Mouse (Mus musculus) forebrain, postnatal 0 days (tissue): Measurements from ENCODE around the gene Olfr1189. TPM values are rescaled to one million over a fixed set of nuclear protein-coding genes. Genes with fewer than 3 reads are reported as not detected.
"Not testable (repeated sequence)": the region's sequence is repeated elsewhere in the genome, so short reads cannot be mapped to it uniquely, and the experiment has no call there.

ENCODE experiments used
- ATAC-seq: fragments of 200-750 bp; cut with Nextera tagmentation; 2 replicates; pipeline ENCODE4 v1.8.0; 2017; ENCODE audit warnings: mild to moderate bottlenecking, moderate library complexity
- DNase-seq: peaks from one replicate; pipeline ENCODE4 v3.0.0-alpha.2; 2015
- H3K27ac ChIP-seq: fragments of 300-500 bp; sonication (generic); 2 replicates; pipeline ENCODE4 v1.5.1; 2014; ENCODE audit warnings: low read depth, mild to moderate bottlenecking, antibody characterized with exemption, low read length, moderate library complexity, mixed read lengths
- H3K27me3 ChIP-seq: fragments of 300-500 bp; sonication (generic); 2 replicates; pipeline ENCODE4 v1.6.1; 2014; ENCODE audit warnings: mild to moderate bottlenecking, low read length, mixed read lengths; ENCODE audit not compliant: insufficient read depth
- H3K36me3 ChIP-seq: fragments of 300-500 bp; sonication (generic); 2 replicates; pipeline ENCODE4 v1.6.1; 2014; ENCODE audit warnings: mild to moderate bottlenecking, moderate library complexity; ENCODE audit not compliant: insufficient read depth
- H3K4me1 ChIP-seq: fragments of 300-500 bp; sonication (generic); 2 replicates; pipeline ENCODE4 v1.6.1; 2014; ENCODE audit warnings: antibody characterized with exemption; ENCODE audit not compliant: insufficient read depth
- H3K4me2 ChIP-seq: fragments of 300-500 bp; sonication (generic); 2 replicates; pipeline ENCODE4 v1.6.1; 2014; ENCODE audit warnings: low read depth, mild to moderate bottlenecking, moderate library complexity
- H3K4me3 ChIP-seq: fragments of 300-500 bp; sonication (generic); 2 replicates; pipeline ENCODE4 v1.5.1; 2014; ENCODE audit warnings: low read depth, low read length, mixed read lengths
- H3K9ac ChIP-seq: fragments of 300-500 bp; sonication (generic); 2 replicates; pipeline ENCODE4 v1.6.1; 2014; ENCODE audit warnings: mild to moderate bottlenecking
- H3K9me3 ChIP-seq: fragments of 300-500 bp; sonication (generic); 2 replicates; pipeline ENCODE4 v1.6.1; 2016; ENCODE audit warnings: low read length
- CTCF ChIP-seq: sonication (generic); IDR thresholded peaks from 2 replicates; pipeline ENCODE4 v1.5.1; 2016; ENCODE audit warnings: antibody characterized with exemption, control low read depth, low read depth
- whole genome bisulfite sequencing: fragments of 180-500 bp; shearing (Covaris S2); extraction: QIAGEN DNeasy Blood & Tissue Kit; methylation state at CpG from one replicate; pipeline ENCODE4 v1.1.7; 2014; 5-methylcytosine and 5-hydroxymethylcytosine counted together
- polyA plus RNA-seq: library from polyadenylated mRNA; unstranded; fragments of >200 nt; fragmentation: Nextera tagmentation; extraction: Ambion mirVana; gene quantifications from 2 replicates; pipeline ENCODE4 v1.2.1, GENCODE M21; 2015
- total RNA-seq: library from RNA; depleted of rRNA; stranded (reverse); fragments of >200 nt; gene quantifications from 2 replicates; pipeline ENCODE4 v1.2.3, GENCODE M21; 2014; rRNA removed

Olfr1189 gene
- 0.19 TPM in 1 of 2 replicates, not detected in the other for total RNA-seq
- not detected in 2 replicates for polyA plus RNA-seq

- H3K4me3 ChIP-seq: no peak within 1 kb of the TSS
- H3K9ac ChIP-seq: no peak within 1 kb of the TSS
- 0 out of 2 replicates have a peak, but pooled peaks have one; percentile 25 for ATAC-seq
- no peaks in the 10 kb centered on the region for H3K27me3 ChIP-seq
- TF ChIP-seq CTCF: no peak
- no peak for DNase-seq
- no peaks in the 10 kb centered on the region for H3K36me3 ChIP-seq
- H3K4me1 ChIP-seq: no peaks in the 10 kb centered on the region
- H3K27ac ChIP-seq: no peak within 1 kb of the TSS
- no peaks in the 10 kb centered on the region for H3K9me3 ChIP-seq
- no peak within 1 kb of the TSS for H3K4me2 ChIP-seq
Observed at GRCm38 (mm10) chr2:88586154-88586553, at the start of gene Olfr1189. TSS of gene Olfr1189 (plus strand) at chr2:88586454.

GRCm38 (mm10) chr2:88556635-88557034 is 29.6 kb upstream of the Olfr1189 start, which contains the start of gene Olfr1188:
TSS of gene Olfr1188 (plus strand) at chr2:88556935.
- ATAC-seq: no peak
- no peaks in the 10 kb centered on the region for H3K9me3 ChIP-seq
- H3K4me3 ChIP-seq: no peak within 1 kb of the TSS
- no peaks in the 10 kb centered on the region for H3K27me3 ChIP-seq
- H3K9ac ChIP-seq: no peak within 1 kb of the TSS
- no peaks in the 10 kb centered on the region for H3K4me1 ChIP-seq
- TF ChIP-seq CTCF: no peak
- no peak within 1 kb of the TSS for H3K4me2 ChIP-seq
- no peak within 1 kb of the TSS for H3K27ac ChIP-seq
- H3K36me3 ChIP-seq: no peaks in the 10 kb centered on the region
- WGBS: 87% methylated on average over 2 of the region's 2 CpGs
- no peak for DNase-seq

- H3K36me3 ChIP-seq: not testable (repeated sequence)
- 92% methylated on average over 12 of the region's 12 CpGs for WGBS
Observed at GRCm38 (mm10) chr2:88572696-88573095, 13.6 kb upstream of the Olfr1189 start.

GRCm38 (mm10) chr2:88640242-88640641 is 54.0 kb downstream of the Olfr1189 start, which contains the start of gene Olfr1191-ps1:
TSS of gene Olfr1191-ps1 (plus strand) at chr2:88640542.
- not testable (repeated sequence) for H3K9ac ChIP-seq, H3K4me3 ChIP-seq, H3K4me1 ChIP-seq, H3K27ac ChIP-seq, DNase-seq, H3K36me3 ChIP-seq, ATAC-seq, H3K4me2 ChIP-seq, H3K27me3 ChIP-seq, H3K9me3 ChIP-seq
- 89% methylated on average over 1 of the region's 1 CpGs for WGBS

More at GRCm38 (mm10) chr2:88572696-88573095, 13.6 kb upstream of the Olfr1189 start:
- H3K4me3 ChIP-seq, DNase-seq, H3K9me3 ChIP-seq, H3K9ac ChIP-seq, H3K27ac ChIP-seq, H3K27me3 ChIP-seq, ATAC-seq, H3K4me2 ChIP-seq, H3K4me1 ChIP-seq: not testable (repeated sequence)

Other genes starting within 250 kb of the Olfr1189 start
- gene Olfr1176, start 249.7 kb upstream of the Olfr1189 start, total RNA-seq: not detected in 2 replicates
- not detected in 2 replicates for gene Olfr1176, start 249.7 kb upstream of the Olfr1189 start, polyA plus RNA-seq
- not detected in 2 replicates for gene Olfr1177-ps, start 240.0 kb upstream of the Olfr1189 start, total RNA-seq
- gene Olfr1177-ps, start 240.0 kb upstream of the Olfr1189 start, polyA plus RNA-seq: not detected in 2 replicates
- not detected in 2 replicates for gene Olfr1178, start 199.4 kb upstream of the Olfr1189 start, total RNA-seq
- gene Olfr1178, start 199.4 kb upstream of the Olfr1189 start, polyA plus RNA-seq: not detected in 2 replicates
- not detected in 2 replicates for gene Olfr1179, start 180.0 kb upstream of the Olfr1189 start, total RNA-seq
- gene Olfr1179, start 180.0 kb upstream of the Olfr1189 start, polyA plus RNA-seq: not detected in 2 replicates
- not detected in 2 replicates for gene Olfr1180, start 167.3 kb upstream of the Olfr1189 start, total RNA-seq
- not detected in 2 replicates for gene Olfr1180, start 167.3 kb upstream of the Olfr1189 start, polyA plus RNA-seq
- not detected in 2 replicates for gene Olfr1181, start 160.3 kb upstream of the Olfr1189 start, total RNA-seq
- gene Olfr1181, start 160.3 kb upstream of the Olfr1189 start, polyA plus RNA-seq: not detected in 2 replicates
- gene Gm13757, start 137.3 kb upstream of the Olfr1189 start, total RNA-seq: not detected in 2 replicates
- gene Gm13757, start 137.3 kb upstream of the Olfr1189 start, polyA plus RNA-seq: not detected in 2 replicates
- not detected in 2 replicates for gene Olfr1183, start 131.6 kb upstream of the Olfr1189 start, total RNA-seq
- not detected in 2 replicates for gene Olfr1183, start 131.6 kb upstream of the Olfr1189 start, polyA plus RNA-seq
- not detected in 2 replicates for gene Olfr1184, start 102.9 kb upstream of the Olfr1189 start, total RNA-seq
- not detected in 2 replicates for gene Olfr1184, start 102.9 kb upstream of the Olfr1189 start, polyA plus RNA-seq
- not detected in 2 replicates for gene Olfr1185-ps1, start 93.1 kb upstream of the Olfr1189 start, total RNA-seq
- gene Olfr1185-ps1, start 93.1 kb upstream of the Olfr1189 start, polyA plus RNA-seq: not detected in 2 replicates
- not detected in 2 replicates for gene Olfr1186, start 67.9 kb upstream of the Olfr1189 start, total RNA-seq
- gene Olfr1186, start 67.9 kb upstream of the Olfr1189 start, polyA plus RNA-seq: not detected in 2 replicates
- gene Olfr1188, start 29.5 kb upstream of the Olfr1189 start, total RNA-seq: not detected in 2 replicates
- gene Olfr1188, start 29.5 kb upstream of the Olfr1189 start, polyA plus RNA-seq: not detected in 2 replicates
- gene Olfr1191-ps1, start 54.1 kb downstream of the Olfr1189 start, total RNA-seq: not detected in 2 replicates
- not detected in 2 replicates for gene Olfr1191-ps1, start 54.1 kb downstream of the Olfr1189 start, polyA plus RNA-seq
- gene Olfr1192-ps1, start 62.1 kb downstream of the Olfr1189 start, total RNA-seq: not detected in 2 replicates
- not detected in 2 replicates for gene Olfr1192-ps1, start 62.1 kb downstream of the Olfr1189 start, polyA plus RNA-seq
- not detected in 2 replicates for gene Olfr1193, start 89.2 kb downstream of the Olfr1189 start, total RNA-seq
- not detected in 2 replicates for gene Olfr1193, start 89.2 kb downstream of the Olfr1189 start, polyA plus RNA-seq
- not detected in 2 replicates for gene Olfr1195, start 102.7 kb downstream of the Olfr1189 start, total RNA-seq
- gene Olfr1195, start 102.7 kb downstream of the Olfr1189 start, polyA plus RNA-seq: not detected in 2 replicates
- gene Olfr1196, start 118.1 kb downstream of the Olfr1189 start, total RNA-seq: not detected in 2 replicates
- not detected in 2 replicates for gene Olfr1196, start 118.1 kb downstream of the Olfr1189 start, polyA plus RNA-seq
- not detected in 2 replicates for gene Olfr1197, start 145.9 kb downstream of the Olfr1189 start, total RNA-seq
- not detected in 2 replicates for gene Olfr1197, start 145.9 kb downstream of the Olfr1189 start, polyA plus RNA-seq
- not detected in 2 replicates for gene Olfr1198, start 164.9 kb downstream of the Olfr1189 start, total RNA-seq
- not detected in 2 replicates for gene Olfr1198, start 164.9 kb downstream of the Olfr1189 start, polyA plus RNA-seq
- gene Olfr1199, start 174.0 kb downstream of the Olfr1189 start, total RNA-seq: not detected in 2 replicates
- not detected in 2 replicates for gene Olfr1199, start 174.0 kb downstream of the Olfr1189 start, polyA plus RNA-seq
- not detected in 2 replicates for gene Olfr1200, start 184.0 kb downstream of the Olfr1189 start, total RNA-seq
- not detected in 2 replicates for gene Olfr1200, start 184.0 kb downstream of the Olfr1189 start, polyA plus RNA-seq
- not detected in 2 replicates for gene Olfr1201, start 206.6 kb downstream of the Olfr1189 start, total RNA-seq
- not detected in 2 replicates for gene Olfr1201, start 206.6 kb downstream of the Olfr1189 start, polyA plus RNA-seq
- not detected in 2 replicates for gene Olfr1202, start 228.0 kb downstream of the Olfr1189 start, total RNA-seq
- gene Olfr1202, start 228.0 kb downstream of the Olfr1189 start, polyA plus RNA-seq: not detected in 2 replicates
- gene Olfr1205, start 243.3 kb downstream of the Olfr1189 start, total RNA-seq: not detected in 2 replicates
- not detected in 2 replicates for gene Olfr1205, start 243.3 kb downstream of the Olfr1189 start, polyA plus RNA-seq